Mouse (Mus musculus) frontal cortex, postnatal 10 days (tissue): ENCODE measurements at regions not wholly inside any gene's neighbourhood (a gene's known extent, or its start where the extent isn't known, plus 50 kb on each side); places are given as distances from the start of the nearest gene placed in this dataset.
A peak's percentile ranks its signal among the peaks of the same experiment; 100 is the strongest.

Experiments
- DNase-seq, 2 experiments: peaks; one replicate each; pipeline ENCODE4 v3.0.0; 2022; ENCODE audit warnings: low spot score in 2 of 2, mixed read lengths in 1 of 2

- DNase-seq: no peak
These were observed 944.1 kb upstream of the Adgrl4 start for GRCm38 (mm10) chr3:150493433-150494045.

GRCm38 (mm10) chr3:150530966-150531365, 906.7 kb upstream of the Adgrl4 start:
- no peak for DNase-seq

- DNase-seq: no peak
These were observed 894.6 kb upstream of the Adgrl4 start for GRCm38 (mm10) chr3:150543118-150543517.

GRCm38 (mm10) chr3:150588474-150588873, 849.2 kb upstream of the Adgrl4 start:
- DNase-seq: no peak

- DNase-seq: no peak
These were observed 846.7 kb upstream of the Adgrl4 start for GRCm38 (mm10) chr3:150590978-150591377.

- no peak for DNase-seq
These were observed 834.1 kb upstream of the Adgrl4 start for GRCm38 (mm10) chr3:150603400-150604095.

GRCm38 (mm10) chr3:150610681-150611101, 827.0 kb upstream of the Adgrl4 start:
- DNase-seq: peak; percentile 28 to 60

- no peak for DNase-seq
These were observed 800.1 kb upstream of the Adgrl4 start for GRCm38 (mm10) chr3:150637544-150637943.

GRCm38 (mm10) chr3:150640004-150640676, 797.5 kb upstream of the Adgrl4 start:
- no peak for DNase-seq

- no peak for DNase-seq
These were observed 789.6 kb upstream of the Adgrl4 start for GRCm38 (mm10) chr3:150648040-150648439.

- DNase-seq: no peak
These were observed 787.7 kb upstream of the Adgrl4 start for GRCm38 (mm10) chr3:150649783-150650565.

GRCm38 (mm10) chr3:150695751-150696150, 741.9 kb upstream of the Adgrl4 start:
- no peak for DNase-seq

GRCm38 (mm10) chr3:150699990-150700389, 737.7 kb upstream of the Adgrl4 start:
- DNase-seq: no peak
